8 mouse cellular contexts compared by ENCODE assay signal in the genomic region with DNA sequence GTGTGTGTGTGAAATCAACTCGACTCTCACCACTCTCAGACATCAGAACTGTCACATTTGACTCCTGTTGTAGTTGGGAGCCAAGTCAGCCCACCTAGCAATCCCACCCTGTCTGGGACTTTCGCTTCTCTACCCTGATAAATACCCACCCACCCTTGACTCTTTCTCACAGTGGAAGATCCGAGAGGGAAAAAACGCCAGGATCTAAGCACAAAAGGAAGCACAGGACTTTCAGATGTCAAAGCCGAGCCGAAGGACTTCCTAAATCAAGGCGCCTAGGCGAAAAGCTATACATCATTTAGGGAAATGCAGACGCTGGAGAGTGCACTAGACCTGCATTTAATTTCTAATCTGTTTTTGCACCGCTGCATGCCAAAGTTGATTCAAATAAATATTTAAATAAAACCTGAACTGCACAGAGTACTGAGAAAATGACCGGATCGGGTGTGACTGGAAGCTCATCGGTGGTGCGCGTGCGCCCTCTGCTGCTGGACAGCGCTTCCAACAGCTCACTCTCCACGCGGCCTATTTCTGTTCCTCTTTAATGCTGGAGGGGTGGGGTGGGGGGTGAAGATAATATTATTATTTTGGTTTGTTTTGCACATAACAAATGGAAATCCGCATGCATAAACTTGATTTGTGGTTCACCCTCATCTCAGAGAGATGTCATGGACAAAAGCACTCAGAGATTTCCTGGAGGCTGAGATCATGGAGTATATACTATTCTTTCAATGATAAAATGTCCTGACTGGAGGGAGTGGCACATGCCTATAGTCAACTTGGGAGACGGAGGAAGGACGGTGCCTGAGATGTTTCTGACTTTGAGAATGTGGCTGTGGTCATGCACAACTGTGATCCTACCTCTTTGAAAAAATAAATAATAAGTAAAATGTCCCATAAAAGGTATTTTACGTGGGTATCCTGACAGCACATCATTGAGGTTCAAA. TPM values are rescaled to one million over a fixed set of nuclear protein-coding genes. Genes with fewer than 3 reads are reported as not detected.
A peak's percentile ranks its signal among the peaks of the same experiment; 100 is the strongest.
DNase-seq lines count a peak whose midpoint lies in the region; ATAC-seq and TF ChIP-seq lines count a peak whose summit lies in the region.

No protein-coding gene starts in this region.

- H3K27me3 ChIP-seq in cerebellum, adult 2 months (ENCODE audit: control insufficient read depth, insufficient read depth, low read length) = no peaks in the 10 kb centered on the region
- H3K27me3 ChIP-seq in hindbrain, embryonic 10.5 days (ENCODE audit: insufficient read depth, poor library complexity, severe bottlenecking) = 0 out of 2 replicates have a peak, but pooled peaks cover 3% of the 10 kb centered on the region
- no peaks in the 10 kb centered on the region for H3K27me3 ChIP-seq in lung, postnatal 0 days (replicated peaks; ENCODE audit: insufficient read depth, low read length)

- H3K27ac ChIP-seq in cerebellum, adult 2 months (ENCODE audit: insufficient read depth, low read length) = no peak overlapping the region
- H3K27ac ChIP-seq in hindbrain, embryonic 10.5 days = no peak overlapping the region
- no peak overlapping the region for H3K27ac ChIP-seq in lung, postnatal 0 days (ENCODE audit: low read length)

- TF ChIP-seq POLR2A in cerebellum, adult 2 months (IDR thresholded peaks at IDR 0.05; ENCODE audit: borderline replicate concordance, insufficient read depth, low read length) = no peak

- no peaks in the 10 kb centered on the region for H3K9me3 ChIP-seq in hindbrain, embryonic 10.5 days
- no peaks in the 10 kb centered on the region for H3K9me3 ChIP-seq in lung, postnatal 0 days (ENCODE audit: low read length)

- TF ChIP-seq EP300 in lung, postnatal 0 days (IDR thresholded peaks at IDR 0.05) = no peak

- H3K36me3 ChIP-seq in hindbrain, embryonic 10.5 days = no peaks in the 10 kb centered on the region
- no peaks in the 10 kb centered on the region for H3K36me3 ChIP-seq in lung, postnatal 0 days (ENCODE audit: insufficient read depth, low read length)

- H3K4me1 ChIP-seq in cerebellum, adult 2 months (ENCODE audit: control insufficient read depth, insufficient read depth, low read length) = no peaks in the 10 kb centered on the region
- H3K4me1 ChIP-seq in hindbrain, embryonic 10.5 days (replicated peaks) = no peaks in the 10 kb centered on the region
- H3K4me1 ChIP-seq in lung, postnatal 0 days (ENCODE audit: insufficient read depth, low read depth, low read length) = no peaks in the 10 kb centered on the region

- WGBS in cerebellum, adult 2 months = 20% methylated on average over 23 of the region's 23 CpGs
- 30% methylated on average over 23 of the region's 23 CpGs for WGBS in hindbrain, embryonic 10.5 days
- 16% methylated on average over 23 of the region's 23 CpGs for WGBS in lung, postnatal 0 days

- no peak overlapping the region for H3K9ac ChIP-seq in lung, postnatal 0 days (replicated peaks; ENCODE audit: low read depth)

- ATAC-seq in lung, postnatal 0 days = peak; percentile 46

- DNase-seq in MEL-GATA-1-ER (ENCODE audit: extremely low read depth, low read depth) = peak; percentile 36
- DNase-seq in cerebellum, adult 2 months = peak; percentile 66 to 76
- DNase-seq in forelimb bud, embryonic 11.5 days (ENCODE audit: low read depth, low spot score) = peak; percentile 58
- peak; percentile 73 for DNase-seq in hindbrain, embryonic 10.5 days (ENCODE audit: low spot score)
- peak; percentile 60 for DNase-seq in layer of hippocampus, adult 9-11 months
- peak; percentile 71 for DNase-seq in lung, postnatal 0 days (ENCODE audit: low spot score)
- DNase-seq in ovary, postnatal 14 days (ENCODE audit: low spot score) = peak; percentile 60
- peak; percentile 40 to 61 for DNase-seq in thymus, postnatal 36 days

- TF ChIP-seq CTCF in cerebellum, adult 2 months (IDR thresholded peaks at IDR 0.05; ENCODE audit: borderline replicate concordance, insufficient read depth, low read depth, low read length) = peak; percentile 88
- peak; percentile 87 for TF ChIP-seq CTCF in lung, postnatal 0 days (IDR thresholded peaks at IDR 0.05)

- peak overlapping the region; percentile 42 for H3K4me2 ChIP-seq in lung, postnatal 0 days (replicated peaks; ENCODE audit: low read depth, low read length)

- no peak overlapping the region for H3K4me3 ChIP-seq in cerebellum, adult 2 months (replicated peaks; ENCODE audit: insufficient read depth, low read depth, low read length)
- no peak overlapping the region for H3K4me3 ChIP-seq in hindbrain, embryonic 10.5 days
- H3K4me3 ChIP-seq in lung, postnatal 0 days (ENCODE audit: low read depth, low read length) = peak overlapping the region; percentile 6; the same call in 1 of the 2 replicates

RNA-seq across cellular contexts. Expression of a gene that starts 31.5 kb away (rescaled TPM):
- 10.2 and 10.4 TPM in 2 replicates for polyA plus RNA-seq in cerebellum, adult 2 months (2012; rRNA removed)
- polyA plus RNA-seq in hindbrain, embryonic 10.5 days (2016; fragmentation: Nextera tagmentation; extraction: Ambion mirVana) = 15.4 and 19.5 TPM in 2 replicates
- 6.7 and 7.4 TPM in 2 replicates for polyA plus RNA-seq in lung, postnatal 0 days (2015; fragmentation: Nextera tagmentation; extraction: Ambion mirVana)
